Mouse (Mus musculus) lung, adult 2 months (tissue): ENCODE data around the gene Cript.

Experiments
- CTCF ChIP-seq: fragments of 200-500 bp; IDR thresholded peaks from 2 replicates; pipeline ENCODE4 v1.5.1; 2011; ENCODE audit warnings: mild to moderate bottlenecking, low read length, control low read depth; ENCODE audit not compliant: insufficient read depth
- POLR2A ChIP-seq: fragments of 200-500 bp; IDR thresholded peaks from 2 replicates; pipeline ENCODE4 v1.6.1; 2011; ENCODE audit warnings: low read depth, mild to moderate bottlenecking, control low read depth, low read length, borderline replicate concordance; ENCODE audit errors: extremely low read depth

DNA sequence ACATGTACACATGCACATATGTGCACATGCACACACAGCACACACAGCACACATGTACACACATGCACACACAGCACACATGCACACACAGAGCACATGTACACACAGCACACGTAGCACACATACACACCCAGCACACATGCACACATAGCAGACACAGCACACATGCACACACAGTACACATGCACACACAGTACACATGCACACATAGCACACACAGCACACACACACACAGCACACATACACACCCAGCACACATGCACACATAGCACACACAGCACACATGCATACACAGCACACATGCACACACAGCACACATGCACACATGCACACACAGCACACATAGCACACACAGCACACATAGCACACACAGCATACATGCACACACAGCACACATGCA is 44.1 kb upstream of the Cript start:
- no peak for TF ChIP-seq POLR2A
- TF ChIP-seq CTCF, result no peak
